Mouse (Mus musculus): ENCODE data around the gene Arcn1.

GRCm38 (mm10) chr9:44801669-44802068 lies 34.0 kb upstream of the Arcn1 start:
- TF ChIP-seq MAX (IDR thresholded peaks at IDR 0.05) (no peak), CTCF (IDR thresholded peaks at IDR 0.05; ENCODE audit: control insufficient read depth, insufficient read depth, insufficient read length) (no peak), USF1 (IDR thresholded peaks at IDR 0.05; ENCODE audit: low read depth) (no peak)

All from C2C12 (cell line).